Mouse (Mus musculus): Measurements from ENCODE around the gene Cldn14. TPM values are rescaled to one million over a fixed set of nuclear protein-coding genes. Genes with fewer than 3 reads are reported as not detected.

Gene Cldn14
- polyA plus RNA-seq, 1 experiment from 2014 or later: 2.2 TPM

DNA sequence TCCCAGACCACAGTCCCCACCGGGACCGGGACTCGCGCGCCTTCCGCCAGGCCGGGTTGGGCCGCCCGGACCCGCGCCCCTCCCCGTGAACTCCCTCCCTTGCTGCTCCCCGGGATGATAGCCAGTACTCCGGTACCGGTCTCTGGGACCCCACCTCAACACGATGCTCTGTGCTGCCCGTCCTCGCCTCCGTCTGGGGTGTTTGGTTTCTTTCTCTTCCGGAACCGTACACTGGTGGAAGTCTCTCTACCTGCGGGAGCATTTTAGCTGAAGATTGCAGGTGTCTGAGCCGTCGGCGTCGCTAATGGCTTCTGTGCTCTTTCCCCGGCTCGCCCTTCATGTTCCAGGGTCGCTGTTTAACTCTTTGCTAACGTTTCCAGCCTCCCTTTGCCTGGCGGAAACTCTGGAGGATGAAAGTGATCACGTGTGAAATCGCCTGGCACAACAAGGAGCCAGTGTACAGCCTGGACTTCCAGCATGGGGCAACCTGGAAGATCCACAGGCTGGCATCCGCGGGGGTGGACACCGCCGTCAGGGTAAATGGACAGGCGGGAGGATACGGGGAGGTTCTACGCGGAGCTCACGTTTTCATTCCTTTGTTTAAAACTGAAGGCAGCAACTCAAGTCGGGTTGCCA is 124.4 kb downstream of the Cldn14 start:
- peak overlapping the region; percentile 75 for H3K9ac ChIP-seq
- under 1% methylated on average over 43 of the region's 43 CpGs for WGBS (ENCODE audit: insufficient replicate concordance)
- peak; percentile 63 for ATAC-seq (ENCODE audit: insufficient read depth)

DNA sequence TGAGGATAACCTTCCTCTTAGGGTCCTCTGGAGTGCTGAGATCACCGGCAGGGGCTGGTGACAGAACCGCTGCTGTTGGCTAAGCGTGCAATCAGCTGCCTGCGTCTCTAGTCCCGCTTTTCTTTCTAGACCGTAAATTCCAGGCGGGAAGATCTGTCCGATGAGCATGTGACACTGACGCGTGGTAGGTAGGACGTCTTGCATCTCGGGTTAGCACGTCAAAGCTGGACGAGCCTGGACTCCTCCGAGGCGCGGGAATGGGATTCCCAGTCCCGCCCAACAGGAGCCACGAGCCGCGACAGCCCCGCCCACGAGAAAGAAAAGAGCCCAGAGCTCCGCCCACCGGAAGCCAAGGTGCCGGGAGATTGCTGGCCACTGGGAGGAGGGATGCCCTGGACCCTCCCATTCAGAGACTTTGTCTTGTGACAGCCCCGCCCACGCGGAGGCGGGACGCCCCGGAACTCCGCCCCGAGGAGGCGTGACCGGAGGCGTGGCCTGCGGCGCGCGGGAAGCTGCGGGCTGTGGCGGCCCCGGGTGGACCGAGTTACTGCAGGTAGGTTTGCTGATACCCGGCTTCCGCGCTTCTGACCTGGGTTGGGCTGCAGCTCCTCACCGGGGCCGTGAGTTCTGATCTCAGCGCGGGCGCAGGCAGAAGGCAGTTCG is 125.1 kb downstream of the Cldn14 start, which contains the start of gene Chaf1b:
Gene Chaf1b (plus strand): TSS at position 479 of the 663 bp plus-strand sequence.
- peaks cover 22% of the 10 kb centered on the region for H3K36me3 ChIP-seq (replicated peaks)
- peak within 1 kb of the TSS; percentile 75 for H3K9ac ChIP-seq
- H3K4me3 ChIP-seq (replicated peaks): peak within 1 kb of the TSS; percentile 93
- no peaks in the 10 kb centered on the region for H3K9me3 ChIP-seq (replicated peaks)
- H3K27me3 ChIP-seq: no peaks in the 10 kb centered on the region
- H3K27ac ChIP-seq (replicated peaks): peak within 1 kb of the TSS; percentile 64
- ATAC-seq (ENCODE audit: insufficient read depth): peak; percentile 88
- H3K4me1 ChIP-seq (replicated peaks): peaks cover 26% of the 10 kb centered on the region
- peak within 1 kb of the TSS; percentile 96 for H3K4me2 ChIP-seq
- WGBS (ENCODE audit: insufficient replicate concordance): under 1% methylated on average over 53 of the region's 54 CpGs

More for the DNA sequence above, 124.4 kb downstream of the Cldn14 start:
- Histone ChIP-seq H3K4me3 (replicated peaks) (peak overlapping the region; percentile 93), H3K27ac (replicated peaks) (peak overlapping the region; percentile 64), H3K27me3 (no peaks in the 10 kb centered on the region), H3K36me3 (replicated peaks) (peaks cover 29% of the 10 kb centered on the region), H3K4me1 (replicated peaks) (peaks cover 28% of the 10 kb centered on the region), H3K9me3 (replicated peaks) (no peaks in the 10 kb centered on the region), H3K4me2 (peak overlapping the region; percentile 96)

DNA sequence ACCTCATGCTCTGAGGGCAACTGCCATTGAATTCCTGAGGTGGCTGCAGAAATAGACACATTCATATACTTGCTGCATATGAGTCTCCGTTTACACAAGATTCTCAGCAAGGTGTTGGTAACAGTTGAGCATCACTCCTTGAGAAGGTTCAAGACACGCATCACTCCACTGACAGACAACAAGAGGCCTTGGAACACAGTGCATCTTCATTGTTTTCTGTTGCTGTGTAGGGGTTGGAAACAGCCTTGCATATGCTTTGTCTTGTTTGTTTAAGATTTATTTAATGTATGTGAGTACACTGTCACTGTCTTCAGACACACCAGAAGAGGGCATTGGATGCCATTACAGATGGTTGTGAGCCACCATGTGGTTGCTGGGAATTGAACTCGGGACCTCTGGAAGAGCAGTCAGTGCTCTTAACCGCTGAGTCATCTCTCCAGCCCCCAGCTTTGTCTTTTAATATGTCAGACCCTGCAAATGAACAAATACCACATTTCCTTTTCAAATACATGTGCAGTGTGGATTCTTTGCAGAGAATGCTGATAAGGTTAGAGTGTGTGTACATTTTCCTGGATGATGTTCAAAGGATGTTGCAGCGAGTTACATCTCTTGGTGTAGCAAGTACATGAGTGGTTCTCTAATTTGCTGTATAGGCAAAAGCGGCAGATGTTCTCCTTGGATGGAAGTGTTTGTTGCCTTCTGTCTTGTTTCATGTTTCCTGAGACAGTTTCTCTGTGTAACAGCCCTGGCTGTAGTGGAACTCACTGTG is 130.8 kb downstream of the Cldn14 start:
- no peak overlapping the region for H3K4me2 ChIP-seq
- H3K36me3 ChIP-seq (replicated peaks): peaks cover 46% of the 10 kb centered on the region
- peaks cover under 1% of the 10 kb centered on the region; the same call in 1 of the 2 replicates for H3K4me1 ChIP-seq (replicated peaks)
- no peak overlapping the region for H3K9ac ChIP-seq
- H3K27me3 ChIP-seq: no peaks in the 10 kb centered on the region
- ATAC-seq (ENCODE audit: insufficient read depth): no peak
- H3K27ac ChIP-seq (replicated peaks): no peak overlapping the region
- 78% methylated on average over 6 of the region's 6 CpGs for WGBS (ENCODE audit: insufficient replicate concordance)
- H3K4me3 ChIP-seq (replicated peaks): no peak overlapping the region
- H3K9me3 ChIP-seq (replicated peaks): no peaks in the 10 kb centered on the region

DNA sequence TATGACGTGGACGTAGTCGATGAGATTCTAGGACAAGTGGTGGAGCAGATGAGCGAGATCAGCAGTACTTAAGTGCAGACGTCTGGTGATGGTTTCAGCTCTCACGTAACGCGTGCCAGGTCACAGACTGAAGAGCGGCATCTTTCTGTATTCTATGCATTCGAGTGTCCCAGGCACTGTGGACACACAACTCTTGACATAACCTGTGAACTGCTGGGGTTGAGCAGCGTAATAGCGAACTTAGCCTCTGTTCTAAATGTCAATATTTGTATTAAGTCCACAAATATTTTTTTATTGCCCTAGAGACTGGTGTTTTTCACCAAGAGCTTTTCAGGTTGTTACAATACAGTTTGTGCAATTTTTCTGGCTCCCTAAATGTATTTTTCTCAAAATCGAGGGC is 133.8 kb downstream of the Cldn14 start:
- no peak for ATAC-seq (ENCODE audit: insufficient read depth)
- Histone ChIP-seq H3K27ac (replicated peaks) (no peak overlapping the region), H3K4me2 (no peak overlapping the region), H3K4me3 (replicated peaks) (no peak overlapping the region), H3K27me3 (no peaks in the 10 kb centered on the region), H3K9me3 (replicated peaks) (no peaks in the 10 kb centered on the region), H3K9ac (no peak overlapping the region), H3K4me1 (replicated peaks) (no peaks in the 10 kb centered on the region), H3K36me3 (replicated peaks) (peaks cover 74% of the 10 kb centered on the region)
- WGBS (ENCODE audit: insufficient replicate concordance): 81% methylated on average over 13 of the region's 13 CpGs

Other genes starting within 250 kb of the Cldn14 start
- 16.0 and 16.1 TPM in 2 replicates for gene Morc3, start 176.7 kb downstream of the Cldn14 start, polyA plus RNA-seq (2015; fragmentation: Nextera tagmentation; extraction: Ambion mirVana)
- gene Chaf1b, start 124.9 kb downstream of the Cldn14 start, polyA plus RNA-seq (2015; fragmentation: Nextera tagmentation; extraction: Ambion mirVana): 40.1 and 40.3 TPM in 2 replicates
- gene Sim2, start 76.1 kb upstream of the Cldn14 start, polyA plus RNA-seq (2015; fragmentation: Nextera tagmentation; extraction: Ambion mirVana): not detected in 2 replicates